Mouse (Mus musculus): ENCODE results near the gene Sema4g.
A peak's percentile ranks its signal among the peaks of the same experiment; 100 is the strongest.

Gene Sema4g

DNA sequence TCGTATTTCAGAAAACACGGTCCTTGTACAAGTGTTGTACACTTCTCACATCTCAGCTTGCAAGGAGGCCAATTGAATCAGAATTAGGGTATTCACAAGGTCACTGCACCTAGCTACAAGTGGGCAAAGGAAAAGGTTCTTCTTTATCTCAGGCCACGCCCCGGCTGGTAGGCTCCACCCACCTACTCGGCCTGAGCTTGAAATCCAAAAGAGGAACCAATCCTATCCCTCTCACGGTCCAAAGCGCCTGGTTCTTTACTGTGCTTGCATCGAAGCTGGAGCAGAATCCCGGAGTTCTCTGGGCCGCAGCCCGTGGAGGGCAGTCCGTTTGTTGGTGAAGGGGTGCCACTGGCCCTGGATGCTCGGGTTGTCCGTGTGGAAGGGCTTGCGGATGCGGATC, 16.5 kb downstream of the Sema4g start, which contains the start of gene Twnk:
Gene Twnk, plus strand, starts transcription at position 220 of the 400 bp plus-strand sequence.
- peak; percentile 73 to 83 for DNase-seq

GRCm38 (mm10) chr19:45005957-45006712, 17.2 kb downstream of the Sema4g start, which contains the start of gene Mrpl43:
Gene Mrpl43, minus strand, starts transcription at chr19:45006442.
- peak; percentile 93 to 96 for DNase-seq

DNA sequence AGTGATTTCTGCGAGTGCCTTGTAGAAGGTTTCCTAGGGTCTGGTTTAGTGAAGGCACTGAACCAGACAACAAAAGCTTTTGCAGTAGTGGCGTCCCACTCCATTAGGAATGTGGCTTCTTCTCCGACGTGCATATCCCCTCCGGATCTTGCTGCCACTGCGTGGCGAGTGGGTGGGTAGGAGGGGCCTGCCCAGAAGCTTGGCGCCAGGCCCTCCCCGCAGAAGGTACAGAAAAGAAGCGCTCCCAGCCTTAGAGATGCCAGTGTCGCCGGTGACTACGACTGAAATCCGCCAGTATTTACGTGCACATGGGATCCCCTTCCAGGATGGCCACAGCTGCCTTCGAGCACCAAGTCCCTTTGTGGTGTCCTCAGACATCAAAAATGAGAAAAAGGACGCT, 18.1 kb downstream of the Sema4g start:
- DNase-seq: no peak

- DNase-seq: peak; percentile 84 to 86
Measured at GRCm38 (mm10) chr19:45007425-45008191, 18.7 kb downstream of the Sema4g start.

DNA sequence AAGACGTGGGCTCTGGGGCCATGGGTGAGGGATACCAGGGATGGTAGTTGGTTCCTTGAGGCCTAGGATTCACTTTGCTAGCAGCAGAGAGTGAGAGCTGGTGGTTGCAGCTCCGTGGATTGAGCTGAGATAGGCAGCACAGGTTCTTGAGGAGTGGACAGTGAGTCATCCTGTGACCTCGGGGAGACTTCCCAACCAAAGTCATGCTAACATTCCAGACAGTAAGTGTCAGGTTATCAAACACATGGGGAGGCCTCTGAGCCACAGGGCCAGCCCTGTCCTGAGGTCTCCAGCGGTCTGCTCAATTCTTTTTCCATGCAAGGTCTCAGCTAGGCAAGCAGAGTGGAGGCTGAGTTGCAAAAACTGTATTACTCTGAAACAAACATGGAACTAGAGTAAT, 21.7 kb downstream of the Sema4g start:
- no peak for DNase-seq

DNA sequence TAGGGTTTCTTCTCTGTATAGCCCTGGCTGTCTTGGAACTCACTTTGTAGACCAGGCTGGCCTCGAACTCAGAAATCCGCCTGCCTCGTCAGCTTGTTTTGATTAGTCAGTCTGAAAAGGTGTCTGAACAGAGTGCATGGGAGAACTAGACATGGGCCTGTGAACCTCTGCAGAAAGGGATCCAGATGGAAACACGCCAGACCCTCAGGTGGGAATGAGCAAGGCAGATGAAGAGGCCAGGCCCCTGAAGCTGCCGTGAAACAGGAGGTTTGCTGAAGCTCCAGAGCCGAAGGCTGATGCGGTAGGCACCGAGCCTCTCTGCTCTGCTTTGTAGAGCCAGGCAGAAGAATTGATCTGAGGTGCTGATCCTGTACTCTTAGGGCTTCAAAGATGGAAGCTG, 23.3 kb downstream of the Sema4g start:
- DNase-seq: no peak

DNA sequence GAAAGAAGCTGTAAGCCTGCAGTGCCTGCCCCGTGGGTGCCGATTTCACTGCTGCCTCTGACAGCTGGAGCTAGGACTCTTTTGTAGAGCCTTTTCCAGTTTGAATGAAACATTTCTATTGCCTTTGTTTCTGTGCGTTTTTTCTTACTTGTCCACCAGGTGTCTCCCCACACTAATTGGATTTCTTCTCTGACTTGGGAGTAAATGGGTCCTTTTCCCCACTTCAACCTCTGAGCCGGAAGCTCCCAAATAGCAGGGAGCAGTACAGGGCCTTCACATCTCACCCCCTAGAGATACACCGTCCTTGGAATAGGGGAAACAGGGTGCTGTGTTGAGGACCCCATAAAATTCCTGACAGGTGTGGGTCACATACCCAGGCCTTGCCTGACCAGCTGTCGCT, 23.7 kb downstream of the Sema4g start:
- peak in 1 of 2 experiments; percentile 44 for DNase-seq

DNA sequence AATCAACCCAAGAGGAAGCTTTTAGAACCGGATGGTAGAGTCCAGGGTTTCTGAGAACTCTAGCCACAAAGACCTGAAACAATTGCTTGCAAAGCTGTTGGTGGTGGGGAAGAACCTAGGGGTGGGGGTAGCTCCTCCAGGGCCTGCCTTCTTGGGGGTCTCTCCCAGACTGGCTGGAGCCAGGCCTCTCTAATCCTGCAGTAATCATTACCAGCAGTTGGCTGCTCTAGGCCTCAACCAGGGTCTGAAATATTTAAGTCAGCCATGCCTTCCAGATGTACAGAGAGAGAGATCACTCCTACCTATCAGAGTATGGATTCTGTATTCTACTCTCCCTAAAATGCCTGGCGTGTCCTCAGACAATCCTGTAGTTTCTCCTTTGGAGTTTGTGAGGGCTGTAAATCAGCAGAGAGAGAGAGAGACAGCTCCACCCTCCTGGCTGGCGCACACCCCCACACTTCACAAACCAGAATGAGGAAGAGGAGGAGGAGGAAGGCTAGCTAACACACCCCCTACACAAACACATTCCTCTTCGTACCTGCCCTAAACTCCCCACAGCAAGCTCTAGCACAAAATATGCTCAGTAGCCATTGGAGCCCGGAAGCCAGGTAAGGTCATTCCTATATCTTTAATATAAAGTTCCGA, 24.8 kb downstream of the Sema4g start:
- DNase-seq: no peak

GRCm38 (mm10) chr19:45014335-45014971, 25.6 kb downstream of the Sema4g start, which contains the start of gene Lzts2:
Gene Lzts2, plus strand, starts transcription at chr19:45014414.
- peak; percentile 44 to 56 for DNase-seq

DNA sequence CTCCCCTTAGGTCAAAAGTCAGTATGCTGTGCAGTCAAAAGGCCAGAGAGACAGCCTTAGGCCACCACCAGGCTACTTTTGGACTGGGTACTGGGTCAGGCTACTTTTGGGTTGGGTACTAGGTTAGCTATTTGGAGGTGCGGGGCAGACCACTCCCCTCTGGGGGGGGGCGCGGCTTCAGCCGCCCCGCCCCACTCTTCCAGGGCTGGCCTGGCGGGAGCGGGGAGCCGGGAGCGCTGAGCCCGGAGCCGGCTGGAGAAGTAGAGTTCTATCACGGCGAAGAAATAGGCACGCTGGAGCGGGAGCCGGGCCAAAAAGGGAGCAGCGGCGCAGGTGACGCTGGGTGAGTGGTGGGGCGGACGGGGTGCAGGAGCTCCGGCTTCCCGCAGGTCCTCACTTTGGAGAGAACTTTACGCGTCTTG, 26.1 kb downstream of the Sema4g start:
- DNase-seq: peak; percentile 86 to 90

GRCm38 (mm10) chr19:45015518-45016281, 26.8 kb downstream of the Sema4g start:
- DNase-seq: peak; percentile 61 to 65

DNA sequence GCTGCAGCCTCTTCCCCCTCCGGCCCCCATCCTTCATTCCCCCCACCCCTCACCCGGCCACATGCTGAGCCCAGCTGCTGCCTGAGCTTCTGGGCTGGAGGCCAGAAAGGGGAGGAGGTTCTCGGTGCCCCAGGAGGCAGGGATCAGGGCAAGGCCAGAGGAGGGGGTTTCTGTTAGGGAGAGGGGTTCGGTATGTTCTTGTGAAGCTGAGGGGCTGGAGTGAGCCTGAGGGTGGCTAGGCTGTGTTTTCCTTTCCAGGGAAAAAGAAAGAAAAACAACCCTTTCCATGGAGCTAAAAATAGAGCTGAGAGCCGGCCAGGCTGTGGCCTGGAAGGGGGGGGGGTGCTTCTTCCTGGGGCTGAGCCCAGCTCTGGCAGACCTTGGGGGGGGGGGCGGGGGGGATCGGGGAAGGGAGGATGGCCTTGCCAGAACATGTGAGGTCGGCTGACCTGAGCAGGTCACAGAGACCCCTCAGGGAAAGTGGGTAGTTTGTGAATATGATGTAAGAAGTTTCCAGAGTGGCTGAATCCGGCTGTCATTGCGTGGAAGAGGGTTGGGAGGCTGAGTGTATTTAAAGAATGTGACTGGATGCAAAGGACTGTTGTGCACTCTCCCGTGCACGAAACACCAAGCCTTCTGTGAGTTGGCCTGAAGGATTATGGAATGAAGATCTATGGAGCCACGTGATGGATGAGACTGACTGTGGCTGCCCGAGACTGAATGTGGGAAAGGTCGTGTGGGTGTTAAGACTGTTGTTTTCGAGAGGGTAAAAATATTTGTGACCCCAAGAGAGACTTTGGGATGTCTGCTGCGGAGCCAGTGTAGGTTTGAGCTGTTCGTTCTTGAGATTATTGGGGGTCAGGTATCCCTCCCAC, 27.7 kb downstream of the Sema4g start:
- peak; percentile 88 for DNase-seq

DNA sequence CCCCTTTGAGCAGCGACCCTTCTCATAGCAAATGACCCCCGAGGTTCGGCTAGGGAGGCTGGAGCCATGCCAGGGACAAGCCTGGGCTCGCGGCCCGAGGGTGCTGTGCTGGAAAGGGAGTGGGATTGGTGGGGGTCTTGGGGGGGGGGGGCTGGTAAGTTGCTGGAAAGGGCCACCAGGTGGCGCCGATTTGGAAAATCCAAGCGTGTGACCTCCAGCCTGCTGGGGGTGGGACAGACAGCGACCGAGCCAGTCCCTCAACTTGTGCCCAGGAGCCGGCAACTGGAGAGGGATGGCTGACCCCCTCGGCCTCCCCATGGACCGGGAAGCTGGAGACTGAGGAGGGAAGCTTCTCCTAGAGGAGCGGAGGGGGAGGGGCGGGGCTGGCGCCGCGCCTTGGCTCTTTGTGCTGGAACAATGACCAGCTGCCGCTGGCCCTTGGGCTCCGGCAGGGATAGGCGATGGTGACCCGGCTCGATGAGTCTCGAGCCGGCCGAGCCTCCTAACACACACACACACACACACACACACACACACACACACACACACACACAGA, 28.4 kb downstream of the Sema4g start:
- peak; percentile 80 to 86 for DNase-seq

DNA sequence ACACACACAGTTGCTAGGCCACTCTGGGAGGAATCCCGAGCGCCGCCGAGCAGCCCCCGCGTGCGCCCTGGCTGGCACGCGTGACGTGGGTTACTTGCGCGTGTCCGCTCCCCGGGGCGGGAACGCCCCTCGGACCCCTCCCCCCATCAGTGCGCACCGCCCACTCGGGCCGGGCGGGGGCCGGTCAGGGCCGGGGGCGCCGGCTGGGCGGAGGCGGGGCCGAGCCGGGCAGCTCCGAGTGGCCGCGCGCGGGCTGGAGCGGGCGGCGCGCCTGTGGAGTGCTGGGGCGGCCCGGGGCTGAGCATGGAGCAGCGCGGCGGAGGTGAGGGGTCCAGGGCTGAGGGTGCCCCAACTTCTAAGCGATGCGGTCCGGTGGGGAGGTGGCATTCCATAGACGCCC, 29.0 kb downstream of the Sema4g start:
- peak; percentile 85 to 86 for DNase-seq

- peak; percentile 36 to 40 for DNase-seq
Measured at GRCm38 (mm10) chr19:45018351-45018831, 29.5 kb downstream of the Sema4g start.

GRCm38 (mm10) chr19:45020348-45020747, 31.4 kb downstream of the Sema4g start:
- DNase-seq: peak in 1 of 2 experiments; percentile 55

GRCm38 (mm10) chr19:45021362-45021761, 32.5 kb downstream of the Sema4g start:
- no peak for DNase-seq

GRCm38 (mm10) chr19:45023993-45024392, 35.1 kb downstream of the Sema4g start:
- no peak for DNase-seq

DNA sequence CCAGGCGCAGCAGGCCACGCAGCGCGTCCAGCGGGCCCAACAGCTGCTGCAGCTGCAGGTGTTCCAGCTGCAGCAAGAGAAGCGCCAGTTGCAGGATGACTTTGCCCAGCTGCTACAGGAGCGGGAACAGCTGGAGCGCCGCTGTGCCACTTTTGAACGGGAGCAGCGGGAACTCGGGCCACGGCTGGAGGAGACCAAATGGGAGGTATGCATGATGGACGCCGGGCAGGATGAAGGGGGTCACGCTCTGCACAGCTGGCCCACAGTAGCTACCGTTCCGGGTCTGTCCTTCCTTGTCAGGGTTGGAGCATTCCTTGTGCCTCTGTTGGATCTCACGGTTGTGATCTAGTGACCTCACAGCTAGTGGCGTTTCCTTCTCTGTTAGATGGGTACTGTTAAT, 35.9 kb downstream of the Sema4g start:
- DNase-seq: no peak

DNA sequence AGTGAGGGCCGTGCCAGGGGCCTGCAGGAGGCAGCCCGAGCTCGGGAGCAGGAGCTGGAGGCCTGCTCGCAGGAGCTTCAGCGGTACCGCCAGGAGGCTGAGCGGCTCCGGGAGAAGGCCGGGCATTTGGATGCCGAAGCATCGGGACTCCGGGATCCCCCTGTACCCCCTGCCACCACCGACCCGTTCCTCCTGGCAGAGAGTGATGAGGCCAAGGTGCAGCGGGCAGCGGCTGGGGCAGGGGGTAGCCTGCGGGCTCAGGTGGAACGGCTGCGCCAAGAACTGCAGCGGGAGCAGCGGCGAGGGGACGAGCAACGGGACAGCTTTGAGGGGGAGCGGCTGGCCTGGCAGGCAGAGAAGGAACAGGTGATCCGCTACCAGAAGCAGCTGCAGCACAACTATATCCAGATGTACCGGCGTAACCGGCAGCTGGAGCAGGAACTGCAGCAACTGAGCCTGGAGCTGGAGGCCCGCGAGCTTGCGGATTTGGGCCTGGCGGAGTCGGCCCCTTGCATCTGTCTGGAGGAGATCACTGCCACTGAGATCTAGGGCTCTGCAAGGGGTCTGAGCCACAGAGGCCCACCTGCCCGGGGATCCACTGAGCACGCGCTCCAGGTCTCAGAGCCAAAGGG, 37.2 kb downstream of the Sema4g start:
- no peak for DNase-seq
